Comparison of ENCODE assay signal across 29 mouse cellular contexts in genomic region chr19:6536201-6536600, GRCm38 (mm10). TPM values are rescaled to one million over a fixed set of nuclear protein-coding genes. Genes with fewer than 3 reads are reported as not detected.
A peak's percentile ranks its signal among the peaks of the same experiment; 100 is the strongest.
DNase-seq lines count a peak whose midpoint lies in the region; ATAC-seq and TF ChIP-seq lines count a peak whose summit lies in the region.
"Had no signal": no experiment of that assay in that cellular context is flagged by ENCODE, and none has a peak within 500 bp of the region (broad histone marks: within the 10 kb centered on the region; RNA-seq: fewer than 3 reads in every experiment).

No protein-coding gene starts in this region.

- no peak for TF ChIP-seq POLR2A in cerebellum, adult 2 months (IDR thresholded peaks at IDR 0.05; ENCODE audit: borderline replicate concordance, insufficient read depth, low read length)
- no peak for TF ChIP-seq POLR2A in kidney, adult 2 months (IDR thresholded peaks at IDR 0.05; ENCODE audit: low read depth, low read length)

- H3K4me1 ChIP-seq in cerebellum, adult 2 months (ENCODE audit: control insufficient read depth, insufficient read depth, low read length) = peaks cover 93% of the 10 kb centered on the region
- H3K4me1 ChIP-seq in kidney, adult 2 months (ENCODE audit: control insufficient read depth, insufficient read depth, low read length) = no peaks in the 10 kb centered on the region
- 0 out of 2 replicates have a peak, but pooled peaks cover 2% of the 10 kb centered on the region for H3K4me1 ChIP-seq in midbrain, postnatal 0 days (ENCODE audit: insufficient read depth, low read length)
- peaks cover 40% of the 10 kb centered on the region for H3K4me1 ChIP-seq in midbrain, embryonic 13.5 days (replicated peaks)

- ATAC-seq in cerebellum, adult (ENCODE audit: insufficient number of reproducible peaks, low FRiP score, low TSS enrichment) = no peak
- ATAC-seq in midbrain, postnatal 0 days (ENCODE audit: low FRiP score) = no peak
- ATAC-seq in midbrain, embryonic 13.5 days = no peak
- ATAC-seq: forebrain, embryonic 14.5 days; forebrain, postnatal 0 days had no signal

- H3K9ac ChIP-seq in midbrain, postnatal 0 days (replicated peaks; ENCODE audit: low read length, poor library complexity, severe bottlenecking) = no peak overlapping the region
- no peak overlapping the region for H3K9ac ChIP-seq in midbrain, embryonic 13.5 days (replicated peaks)
- H3K9ac ChIP-seq: embryonic facial prominence, embryonic 13.5 days; forebrain, postnatal 0 days; hindbrain, embryonic 12.5 days; hindbrain, embryonic 15.5 days had no signal

- no peak for TF ChIP-seq CTCF in cerebellum, adult 2 months (IDR thresholded peaks at IDR 0.05; ENCODE audit: borderline replicate concordance, insufficient read depth, low read depth, low read length)
- TF ChIP-seq CTCF in kidney, adult 2 months (conservative IDR thresholded peaks at IDR 0.05; ENCODE audit: insufficient read depth, insufficient read length, low read depth, low read length) = no peak
- TF ChIP-seq CTCF in midbrain, postnatal 0 days (IDR thresholded peaks at IDR 0.05) = no peak

- no peaks in the 10 kb centered on the region for H3K27me3 ChIP-seq in cerebellum, adult 2 months (ENCODE audit: control insufficient read depth, insufficient read depth, low read length)
- no peaks in the 10 kb centered on the region; the same call in 1 of the 2 replicates for H3K27me3 ChIP-seq in kidney, adult 2 months (replicated peaks; ENCODE audit: control insufficient read depth, insufficient read depth, low read length)
- no peaks in the 10 kb centered on the region for H3K27me3 ChIP-seq in midbrain, postnatal 0 days (ENCODE audit: insufficient read depth, low read length)
- no peaks in the 10 kb centered on the region for H3K27me3 ChIP-seq in midbrain, embryonic 13.5 days
- H3K27me3 ChIP-seq: hindbrain, embryonic 15.5 days had no signal

- no peak overlapping the region for H3K4me3 ChIP-seq in cerebellum, adult 2 months (replicated peaks; ENCODE audit: insufficient read depth, low read depth, low read length)
- no peak overlapping the region for H3K4me3 ChIP-seq in kidney, adult 2 months (ENCODE audit: insufficient read depth, low read depth, low read length)
- H3K4me3 ChIP-seq in midbrain, postnatal 0 days (ENCODE audit: low read depth, low read length) = no peak overlapping the region
- H3K4me3 ChIP-seq in midbrain, embryonic 13.5 days (replicated peaks) = no peak overlapping the region
- H3K4me3 ChIP-seq: embryonic facial prominence, embryonic 10.5 days; embryonic facial prominence, embryonic 13.5 days; erythroblast, embryonic 14.5 days; gastrocnemius, adult 2 months; hindbrain, embryonic 12.5 days; hindbrain, embryonic 15.5 days had no signal

- DNase-seq in cerebellum, adult 2 months = no peak
- peak; percentile 33 for DNase-seq in kidney, adult 2 months
- no peak for DNase-seq in kidney, postnatal 14 days
- DNase-seq in midbrain, postnatal 0 days (ENCODE audit: low spot score) = no peak
- DNase-seq in right cerebral cortex, postnatal 36 days (ENCODE audit: low spot score in 2 of 2) = no peak
- DNase-seq: adrenal gland, adult 2 months; adrenal gland, postnatal 14 days; B cell, adult 2 months; forebrain, postnatal 0 days; gastrocnemius, adult 2 months; gastrocnemius, postnatal 14 days; heart, adult 11 months had no signal

- H3K36me3 ChIP-seq in kidney, adult 2 months (ENCODE audit: control insufficient read depth, insufficient read depth, low read length) = no peaks in the 10 kb centered on the region
- peaks cover 8% of the 10 kb centered on the region; the same call in 1 of the 2 replicates for H3K36me3 ChIP-seq in midbrain, postnatal 0 days (ENCODE audit: insufficient read depth, low read length)
- H3K36me3 ChIP-seq in midbrain, embryonic 13.5 days = 0 out of 2 replicates have a peak, but pooled peaks cover 5% of the 10 kb centered on the region
- H3K36me3 ChIP-seq: embryonic facial prominence, embryonic 10.5 days; embryonic facial prominence, embryonic 13.5 days; hindbrain, embryonic 12.5 days; hindbrain, embryonic 15.5 days had no signal

- WGBS in cerebellum, adult 2 months = 42% methylated on average over 3 of the region's 3 CpGs
- WGBS in kidney, adult 2 months = 53% methylated on average over 3 of the region's 3 CpGs
- WGBS in midbrain, postnatal 0 days = 77% methylated on average over 3 of the region's 3 CpGs
- WGBS in midbrain, embryonic 13.5 days = 86% methylated on average over 3 of the region's 3 CpGs

- peak overlapping the region; percentile 74 for H3K27ac ChIP-seq in cerebellum, adult 2 months (ENCODE audit: insufficient read depth, low read length)
- H3K27ac ChIP-seq in kidney, adult 2 months (ENCODE audit: insufficient read depth, low read depth, low read length) = no peak overlapping the region
- peak overlapping the region; percentile 18; the same call in 1 of the 2 replicates for H3K27ac ChIP-seq in midbrain, postnatal 0 days (ENCODE audit: low read depth, low read length)
- no peak overlapping the region for H3K27ac ChIP-seq in midbrain, embryonic 13.5 days
- H3K27ac ChIP-seq: embryonic facial prominence, embryonic 10.5 days; embryonic facial prominence, embryonic 13.5 days; gastrocnemius, adult 2 months; hindbrain, embryonic 12.5 days had no signal

- H3K9me3 ChIP-seq in midbrain, postnatal 0 days (ENCODE audit: low read length) = no peaks in the 10 kb centered on the region
- no peaks in the 10 kb centered on the region for H3K9me3 ChIP-seq in midbrain, embryonic 13.5 days
- H3K9me3 ChIP-seq: embryonic facial prominence, embryonic 10.5 days; embryonic facial prominence, embryonic 13.5 days; hindbrain, embryonic 12.5 days; hindbrain, embryonic 15.5 days had no signal

- H3K4me2 ChIP-seq in midbrain, postnatal 0 days (ENCODE audit: low read depth, low read length, poor library complexity, severe bottlenecking) = no peak overlapping the region
- H3K4me2 ChIP-seq in midbrain, embryonic 13.5 days (replicated peaks) = no peak overlapping the region
- H3K4me2 ChIP-seq: embryonic facial prominence, embryonic 13.5 days; heart, embryonic 11.5 days; hindbrain, embryonic 12.5 days; hindbrain, embryonic 15.5 days had no signal

RNA-seq across cellular contexts. Expression of gene Slc22a12, which starts 6.6 kb away (rescaled TPM):
- polyA plus RNA-seq in cerebellum, adult 2 months (2012; rRNA removed) = 0.15 and 0.24 TPM in 2 replicates
- polyA plus RNA-seq in kidney, adult 2 months (2012; rRNA removed) = 1,526 and 1,915 TPM in 2 replicates
- total RNA-seq in midbrain, postnatal 0 days (2014; rRNA removed) = 0.71 TPM in 1 of 2 replicates, not detected in the other
- 0.45 and 0.57 TPM in 2 replicates for polyA plus RNA-seq in midbrain, postnatal 0 days (2015; fragmentation: Nextera tagmentation; extraction: Ambion mirVana)
- polyA plus RNA-seq in midbrain, embryonic 13.5 days (2015; fragmentation: Nextera tagmentation; extraction: Ambion mirVana) = 0.19 TPM in 1 of 2 replicates, not detected in the other
- total RNA-seq: adrenal gland, postnatal 14 days; common myeloid progenitor, adult 5-6 weeks; forebrain, postnatal 0 days; gastrocnemius, adult 2 months; gastrocnemius, postnatal 14 days; gastrocnemius, postnatal 4 days; heart, postnatal 25 days; hematopoietic stem cell, adult 5-6 weeks; MEL had no signal
- polyA plus RNA-seq: embryonic facial prominence, embryonic 10.5 days; embryonic facial prominence, embryonic 13.5 days; erythroblast, embryonic 14.5 days; forebrain, embryonic 14.5 days; heart, embryonic 11.5 days; heart, embryonic 14.5 days; heart, postnatal 0 days; hindbrain, embryonic 12.5 days; hindbrain, embryonic 15.5 days; intestine, embryonic 14.5 days had no signal

Comparison
In these comparisons a context has a peak if more than half of its experiments do, and no peak if none do; other contexts are left out.
1. H3K27ac ChIP-seq: peak in cerebellum, adult 2 months (single experiment) and midbrain, postnatal 0 days (single experiment); none in kidney, adult 2 months (single experiment) and midbrain, embryonic 13.5 days (single experiment).
2. RNA of gene Slc22a12, which starts 6.6 kb away (polyA plus RNA-seq): 1,526 to 1,915 TPM in kidney, adult 2 months; 0.45 to 0.57 TPM in midbrain, postnatal 0 days, 0.15 to 0.24 TPM in cerebellum, adult 2 months and 0.19 TPM in midbrain, embryonic 13.5 days; every median in the first group is over 100 times any median in the second.